Mouse (Mus musculus): Measurements from ENCODE around the gene Lman2. TPM values are rescaled to one million over a fixed set of nuclear protein-coding genes. Genes with fewer than 3 reads are reported as not detected.
A peak's percentile ranks its signal among the peaks of the same experiment; 100 is the strongest.

The Lman2 gene
- polyA plus RNA-seq, 1 experiment from 2014 or later = 97.1 TPM

DNA sequence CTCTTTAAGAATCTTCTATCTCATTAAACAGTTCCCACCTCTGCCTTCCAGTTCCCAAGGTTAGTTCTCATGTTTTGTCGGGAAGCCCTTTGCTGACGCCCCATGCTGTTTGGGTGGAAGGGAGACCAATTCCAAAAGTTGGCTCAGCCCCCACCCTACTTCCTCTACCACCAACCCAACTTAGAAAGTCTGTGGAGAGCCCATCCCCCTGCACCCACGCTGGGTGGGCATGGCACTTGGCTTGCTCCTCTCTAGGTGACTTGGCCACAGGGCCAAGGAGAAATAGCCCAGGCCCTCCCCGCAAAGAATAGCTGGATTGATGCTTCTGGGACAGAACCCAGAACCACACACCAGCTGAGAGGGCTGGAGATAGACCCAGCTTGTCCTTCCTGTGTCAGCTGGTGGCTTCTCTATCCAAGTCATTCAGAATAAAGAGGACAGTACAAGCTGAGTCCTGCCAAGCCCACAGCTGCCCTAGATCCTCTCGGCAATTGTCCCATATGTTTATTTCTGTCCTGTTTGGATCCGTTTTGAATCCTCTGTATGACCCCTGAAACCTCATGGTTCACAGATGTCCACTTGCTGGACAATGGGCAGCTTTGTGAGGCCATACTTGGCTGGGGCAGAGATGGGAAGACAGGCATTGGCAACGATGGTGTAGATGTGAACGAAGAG is 8.6 kb upstream of the Lman2 start:
- no peak for DNase-seq (ENCODE audit: low spot score)

DNA sequence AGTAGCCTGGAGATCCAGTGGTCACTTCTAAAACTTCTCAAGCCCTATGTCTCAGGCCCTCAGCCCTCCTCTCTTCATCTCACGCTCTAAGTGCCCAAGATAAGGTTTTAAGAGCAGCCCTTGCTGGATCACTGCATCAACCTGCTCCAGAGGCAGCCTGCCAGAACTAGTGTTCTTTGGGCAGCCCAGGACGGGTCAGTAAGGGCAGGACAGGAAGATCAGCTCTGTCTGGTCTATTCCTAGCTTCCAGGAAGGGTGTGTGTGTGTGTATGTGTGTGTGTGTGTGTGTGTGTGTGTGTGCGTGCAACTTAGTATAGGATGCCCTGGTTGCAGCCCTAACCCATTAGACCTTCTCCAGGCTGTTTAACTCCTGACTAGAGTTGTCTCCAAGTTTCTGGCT is 7.7 kb upstream of the Lman2 start:
- no peak for DNase-seq (ENCODE audit: low spot score)

DNA sequence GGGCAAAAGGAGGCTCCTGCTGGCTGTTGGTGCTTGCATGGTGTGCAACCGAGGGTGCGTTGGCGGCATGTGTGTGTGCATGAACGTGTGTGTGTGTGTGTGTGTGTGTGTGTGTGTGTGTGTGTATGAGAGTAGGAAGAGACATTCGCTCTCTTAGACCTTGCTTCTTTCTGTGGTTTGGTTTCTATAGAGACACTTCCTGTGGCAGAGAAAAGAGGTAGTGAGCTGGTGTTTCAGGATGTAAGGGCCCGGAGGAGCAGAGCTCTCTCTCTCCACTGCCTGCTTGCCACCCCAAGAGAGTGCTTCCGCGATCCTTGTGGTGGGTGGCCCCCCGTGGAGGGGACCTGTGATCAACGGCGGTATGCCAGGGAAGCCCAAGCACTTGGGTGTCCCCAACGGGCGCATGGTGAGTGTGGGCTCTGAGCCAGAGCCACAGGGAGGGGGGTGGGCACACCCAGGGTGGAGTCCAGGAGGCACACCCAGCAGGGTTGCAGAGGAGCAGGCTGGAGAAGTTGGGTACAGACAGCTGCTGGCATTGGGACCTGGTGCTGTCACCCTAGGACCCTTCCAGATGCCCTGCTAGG is 7.0 kb upstream of the Lman2 start, which contains the start of gene Rgs14:
TSS of gene Rgs14 (plus strand) at position 202 of the 584 bp plus-strand sequence.
- peak; percentile 91 for DNase-seq (ENCODE audit: low spot score)

DNA sequence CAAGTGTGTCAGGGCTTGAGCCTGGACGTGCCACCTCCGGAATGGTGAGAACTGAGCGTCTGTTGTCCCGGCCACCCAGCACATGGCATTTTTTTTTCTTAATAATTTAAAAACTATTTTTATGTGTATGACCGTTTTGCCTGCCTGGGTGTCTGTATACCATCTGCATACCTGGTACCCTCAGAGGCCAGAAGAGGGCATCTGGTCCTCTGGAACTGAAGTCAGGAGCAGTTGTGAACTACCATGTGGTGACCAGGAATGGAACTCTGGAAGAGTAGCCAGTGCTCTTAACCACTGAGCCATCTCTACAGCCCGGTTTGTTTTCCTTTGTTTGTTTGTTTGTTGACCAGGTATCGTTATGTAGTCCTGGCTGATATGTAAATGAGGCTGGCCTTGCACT is 5.8 kb upstream of the Lman2 start:
- DNase-seq (ENCODE audit: low spot score) = no peak

DNA sequence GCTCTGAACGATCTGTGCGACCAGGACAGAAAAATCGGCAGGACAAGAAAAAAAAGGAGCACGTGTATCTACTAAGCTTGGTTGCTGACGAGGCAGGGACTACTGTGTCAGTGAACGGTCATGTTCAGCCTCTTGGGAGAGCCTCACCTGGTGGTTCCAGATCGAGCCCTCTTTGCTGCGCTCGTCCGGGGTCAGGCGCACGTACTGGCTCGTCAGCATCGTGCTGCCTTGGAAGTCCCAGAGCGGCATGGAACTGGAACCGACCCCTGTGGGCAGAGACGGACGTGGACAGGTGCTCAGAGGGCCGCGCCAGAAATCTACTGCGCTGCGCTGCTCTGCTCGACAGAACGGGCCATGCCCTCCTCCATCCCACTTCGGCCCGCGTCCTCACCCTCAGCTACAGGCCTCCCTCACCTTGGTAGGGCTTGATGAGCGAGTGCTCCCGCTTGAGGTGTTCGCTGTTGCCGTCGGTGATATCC is 570 bp downstream of the Lman2 start:
- DNase-seq (ENCODE audit: low spot score) = peak; percentile 35

DNA sequence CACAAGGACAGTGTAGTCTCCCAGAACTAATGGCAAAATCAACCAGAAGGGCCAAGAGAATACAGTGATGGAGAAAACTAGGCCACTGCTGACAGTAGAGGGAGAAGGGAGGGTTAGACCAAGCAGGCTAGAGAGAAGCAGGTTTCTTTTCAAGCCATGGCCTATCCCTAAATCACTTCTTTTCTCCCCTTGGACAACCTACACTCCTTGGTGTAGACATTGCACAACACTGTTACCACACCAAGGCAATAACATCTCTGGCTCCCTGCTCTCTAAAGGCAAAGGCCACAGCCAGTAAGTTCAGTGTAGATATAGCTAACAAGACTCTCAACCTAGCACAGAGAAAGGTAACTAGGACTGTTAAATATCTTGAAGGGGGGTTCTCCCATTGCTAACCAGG is 1.4 kb downstream of the Lman2 start:
- no peak for DNase-seq (ENCODE audit: low spot score)

DNA sequence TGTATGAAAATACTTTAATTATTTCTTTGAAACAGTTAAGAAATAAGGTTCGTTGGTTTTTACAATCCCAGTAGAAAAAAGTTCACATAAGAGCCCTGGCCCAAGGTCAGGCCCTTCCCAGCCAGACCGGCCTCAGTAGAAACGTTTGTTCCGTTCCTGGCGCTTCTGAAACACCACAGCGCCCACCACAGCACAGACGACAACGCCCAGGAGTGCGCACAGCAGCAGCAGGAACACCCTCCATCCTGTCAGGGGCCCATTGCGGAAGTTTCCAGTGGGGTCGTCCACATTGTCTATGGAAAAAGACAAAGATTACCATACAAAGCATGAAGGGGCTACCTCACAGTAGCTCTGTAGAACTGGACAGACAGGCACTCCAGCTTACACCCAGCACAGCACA is 15.8 kb downstream of the Lman2 start:
- DNase-seq (ENCODE audit: low spot score) = no peak

DNA sequence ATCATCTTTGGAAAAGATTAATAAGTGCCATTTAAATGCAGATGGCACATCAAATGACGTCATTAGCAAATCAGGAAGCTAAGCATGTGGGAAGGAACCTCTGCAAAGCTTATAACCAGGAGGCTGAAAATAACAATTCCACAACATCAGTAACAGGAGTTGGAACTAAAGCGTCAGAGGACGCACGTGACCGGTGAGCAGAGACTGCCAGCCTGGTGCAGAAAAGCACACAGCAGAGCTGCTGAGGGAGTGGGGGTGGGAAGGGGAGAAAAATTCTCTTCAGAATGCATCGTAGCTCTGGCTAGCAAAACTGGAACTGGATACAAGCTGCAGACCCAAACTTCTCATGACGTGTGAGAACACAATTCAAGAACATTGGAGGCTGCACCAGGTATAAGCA is 18.3 kb downstream of the Lman2 start:
- no peak for DNase-seq (ENCODE audit: low spot score)

DNA sequence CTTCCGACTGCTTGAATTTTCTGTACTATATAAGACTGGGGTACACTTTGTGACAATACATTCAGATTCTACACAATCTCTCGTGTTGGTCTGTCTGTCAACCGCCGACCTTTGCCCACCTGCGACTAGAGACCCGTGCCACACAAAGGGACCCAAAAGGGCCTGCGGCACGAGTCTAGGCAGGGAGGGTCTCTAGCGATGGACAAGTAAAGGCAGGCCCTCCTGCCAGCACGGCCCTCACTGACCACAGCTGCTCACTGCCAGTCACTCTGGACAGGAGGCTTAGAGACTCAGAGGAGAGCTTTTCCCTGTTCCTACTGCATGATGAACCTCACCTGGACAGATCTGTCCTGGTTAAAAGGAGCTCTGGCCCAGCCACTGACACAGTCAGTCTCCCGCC is 20.1 kb downstream of the Lman2 start:
- no peak for DNase-seq (ENCODE audit: low spot score)

DNA sequence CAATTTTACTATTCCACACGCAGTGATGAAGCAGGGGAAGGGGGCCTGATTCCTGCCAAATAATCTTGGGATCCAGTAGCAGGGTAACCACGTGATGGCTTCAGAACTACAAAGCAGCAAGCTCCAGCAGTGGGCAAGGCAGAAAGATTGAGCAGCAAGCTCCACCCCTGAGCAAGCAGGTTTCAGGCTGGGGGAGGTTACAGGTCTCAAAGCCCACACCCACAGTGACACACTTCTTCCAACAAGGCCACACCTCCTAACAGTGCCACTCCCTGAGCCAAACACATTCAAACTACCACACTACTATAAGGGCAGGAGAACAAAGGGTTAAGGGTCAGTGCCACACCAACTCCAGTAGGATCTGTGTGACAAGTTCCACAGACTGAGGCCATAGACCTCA is 23.3 kb downstream of the Lman2 start:
- DNase-seq (ENCODE audit: low spot score) = no peak

DNA sequence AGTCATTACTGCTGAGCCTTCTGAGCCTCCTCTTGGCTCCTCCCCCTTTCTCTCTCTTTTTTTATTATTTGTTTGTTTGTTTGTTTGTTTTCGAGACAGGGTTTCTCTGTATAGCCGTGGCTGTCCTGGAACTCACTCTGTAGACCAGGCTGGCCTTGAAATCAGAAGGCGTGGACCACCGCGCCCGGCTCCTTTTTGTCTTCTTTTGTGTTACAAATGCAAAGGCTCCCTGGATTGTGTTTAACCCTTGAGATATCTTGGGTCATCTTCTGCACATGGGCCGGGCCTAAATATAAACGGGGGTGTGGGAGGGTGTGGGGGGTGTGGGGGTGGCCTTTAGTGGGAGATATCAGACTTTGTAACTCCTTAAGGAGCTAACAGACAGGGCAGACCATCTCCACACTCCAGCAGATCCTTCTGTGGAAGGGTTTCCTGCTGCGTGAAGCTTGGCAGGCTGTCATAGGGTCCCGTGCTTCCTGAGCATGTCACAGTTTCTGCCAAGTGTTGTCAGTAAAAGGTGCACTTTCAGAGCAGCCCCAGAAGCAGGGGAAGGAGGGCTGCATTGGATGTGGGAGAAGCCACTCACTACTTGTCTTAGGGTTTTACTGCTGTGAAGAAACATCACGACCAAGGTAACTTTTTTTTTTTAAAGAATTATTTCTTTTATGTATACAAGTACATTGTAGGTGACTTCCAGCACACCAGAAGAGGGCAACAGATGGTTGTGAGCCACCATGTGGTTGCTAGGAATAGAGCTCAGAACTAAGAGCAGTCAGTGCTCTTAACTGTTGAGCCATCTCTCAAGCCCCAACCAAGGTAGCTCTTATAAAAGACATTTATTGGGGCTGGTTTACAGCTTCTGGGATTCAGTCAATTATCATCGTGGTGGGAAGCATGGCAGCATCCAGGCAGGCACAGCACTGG is 24.2 kb downstream of the Lman2 start:
- no peak for DNase-seq (ENCODE audit: low spot score)

DNA sequence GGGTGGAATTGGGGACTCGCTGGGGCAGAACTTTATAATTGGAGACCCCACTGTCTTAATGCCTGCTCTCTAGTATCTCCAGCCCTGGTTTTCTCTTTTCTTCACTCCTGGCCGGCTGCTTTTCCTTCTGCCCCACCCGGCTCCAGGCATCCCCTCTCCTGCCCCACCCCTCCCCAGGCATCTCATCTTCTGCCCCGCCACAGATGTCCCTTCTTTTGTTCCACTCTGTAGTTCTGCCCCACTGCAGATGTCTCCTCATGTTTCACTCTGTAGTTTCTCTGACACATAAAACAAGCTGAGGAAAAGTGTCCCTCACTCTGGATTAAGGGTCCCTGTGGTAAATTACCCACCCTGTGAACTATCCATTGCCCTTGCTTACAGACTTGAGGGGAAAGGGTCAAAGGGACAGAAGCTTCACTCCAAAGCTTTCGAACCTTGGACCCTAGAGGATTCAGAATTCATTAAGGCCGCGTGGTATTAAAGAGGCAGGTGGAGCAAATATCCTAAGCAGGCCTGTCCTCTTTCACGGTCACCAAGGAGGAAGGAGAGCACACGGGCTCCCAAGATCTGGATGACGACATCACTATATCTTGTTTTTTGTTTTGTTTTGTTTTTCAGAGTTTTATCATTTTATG is 25.1 kb downstream of the Lman2 start:
- DNase-seq (ENCODE audit: low spot score) = no peak

DNA sequence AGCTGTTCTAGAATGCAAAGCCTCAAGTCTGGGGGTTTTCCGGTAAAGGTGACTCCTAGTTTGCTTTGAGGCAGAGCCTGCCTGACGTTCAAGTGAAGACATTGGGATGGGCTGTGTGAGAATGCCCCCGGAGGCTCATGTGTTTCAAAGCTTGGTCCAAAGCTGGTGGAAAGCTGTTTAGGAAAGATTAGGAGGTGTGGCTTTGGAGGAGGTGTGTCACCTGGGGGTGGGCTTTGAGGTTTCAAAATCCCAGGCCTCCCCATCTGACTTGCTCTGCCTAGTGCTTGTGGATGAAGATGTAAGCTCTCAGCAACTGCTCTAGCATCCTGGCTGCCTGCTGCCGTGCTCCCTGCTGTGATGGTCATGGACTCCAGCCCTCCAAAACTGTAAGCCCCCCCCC is 26.9 kb downstream of the Lman2 start:
- DNase-seq (ENCODE audit: low spot score) = no peak

DNA sequence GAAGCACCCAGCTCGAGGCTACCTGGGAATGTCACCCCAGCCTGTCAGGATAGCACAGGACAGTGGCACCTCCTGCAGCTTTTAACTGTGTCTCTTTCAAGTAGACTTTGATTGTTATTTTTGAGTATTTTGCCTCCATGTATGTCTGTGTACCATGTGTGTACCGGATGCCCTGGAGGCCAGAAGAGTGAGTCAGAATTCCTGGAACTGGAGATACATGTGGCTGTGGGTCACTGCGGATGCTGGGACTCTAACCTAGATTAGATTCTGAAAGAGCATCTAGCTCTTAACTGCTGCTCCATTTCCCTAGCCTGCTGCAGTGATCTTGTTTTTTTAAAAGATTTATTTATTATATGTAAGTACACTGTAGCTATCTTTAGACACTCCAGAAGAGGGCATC is 30.3 kb downstream of the Lman2 start:
- no peak for DNase-seq (ENCODE audit: low spot score)

DNA sequence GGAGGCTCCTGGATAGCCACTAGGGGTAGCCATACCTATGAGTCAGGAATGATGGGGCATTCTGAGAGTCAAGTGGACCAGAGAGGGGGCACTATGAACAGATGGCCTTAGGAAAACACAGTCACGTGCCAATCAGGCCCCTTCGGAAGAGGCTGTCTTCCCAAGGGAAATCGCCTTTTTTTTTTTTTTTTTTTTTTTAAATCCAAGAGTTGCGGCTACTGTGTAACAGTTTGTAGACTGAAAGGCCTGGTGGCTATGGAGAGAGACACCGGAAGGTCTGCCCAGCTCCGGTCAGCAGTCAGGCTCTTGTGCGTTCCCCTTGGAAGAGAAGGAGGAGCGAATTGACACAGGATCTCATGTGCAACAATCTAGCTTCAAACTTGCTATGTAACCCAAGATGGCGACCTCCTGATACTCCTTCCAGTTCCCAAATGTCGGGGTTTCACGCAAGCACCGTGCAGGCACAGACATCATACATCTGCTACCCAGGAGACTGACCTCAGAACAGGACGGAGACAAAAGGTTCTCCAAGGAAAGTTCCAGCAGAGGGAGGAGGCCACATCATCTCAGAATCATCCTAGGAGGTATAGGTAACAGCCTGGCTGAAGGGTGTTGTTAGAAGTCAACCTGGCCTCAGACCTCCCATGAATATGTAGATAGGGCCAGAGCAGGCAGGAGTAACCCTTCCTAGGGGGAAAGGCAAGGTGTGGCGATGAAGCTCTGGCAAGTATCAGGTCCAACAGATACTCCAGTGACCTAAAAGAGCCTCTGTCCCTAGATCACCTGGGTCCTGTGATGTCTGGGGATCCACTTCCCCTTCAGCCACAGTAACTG is 31.8 kb downstream of the Lman2 start:
- no peak for DNase-seq (ENCODE audit: low spot score)

DNA sequence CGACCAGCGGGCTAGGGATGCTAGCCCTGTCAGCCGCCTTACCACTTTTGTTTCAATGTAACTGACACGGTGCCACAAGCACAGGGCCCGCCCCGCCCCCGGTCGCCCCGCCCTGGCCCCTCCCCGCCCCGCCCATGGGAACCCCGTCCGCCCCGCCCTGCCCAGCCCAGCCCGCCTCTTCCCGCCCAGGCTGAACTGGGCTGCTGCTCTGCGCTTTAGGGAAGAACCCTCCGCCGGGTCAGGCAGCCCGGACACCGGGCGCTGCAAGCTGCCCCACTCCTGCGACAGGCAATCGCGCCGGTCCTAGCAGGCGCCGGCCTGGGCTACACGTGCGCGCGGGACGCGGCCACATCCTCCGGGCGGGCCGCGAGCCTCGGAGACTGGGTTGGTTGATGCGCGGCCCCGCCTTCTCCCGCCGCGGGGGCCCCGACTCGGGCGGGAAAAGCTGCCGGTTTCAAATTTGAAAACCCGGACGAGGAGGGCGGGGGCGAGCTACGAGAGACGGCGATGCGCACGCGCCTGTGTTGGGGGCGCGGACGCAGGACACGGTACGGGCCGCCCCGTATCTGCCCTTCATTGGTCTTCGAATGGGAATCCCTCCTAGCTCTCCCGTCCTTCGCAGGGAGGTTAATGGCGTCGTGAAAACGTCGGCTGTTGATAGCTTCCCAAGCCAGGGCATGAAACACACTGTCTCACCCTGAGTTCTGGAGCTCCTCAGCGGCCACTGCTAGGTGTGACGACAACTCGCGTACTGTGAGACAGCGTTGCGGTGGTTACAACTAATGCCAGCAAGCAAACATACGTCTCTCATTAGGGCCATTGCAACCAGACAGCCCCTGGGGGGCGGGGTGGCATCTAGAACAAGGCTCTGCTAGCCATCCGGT is 32.7 kb downstream of the Lman2 start, which contains the start of gene Mxd3:
TSS of gene Mxd3 (minus strand) at position 141 of the 884 bp plus-strand sequence.
- DNase-seq (ENCODE audit: low spot score) = peak; percentile 92

DNA sequence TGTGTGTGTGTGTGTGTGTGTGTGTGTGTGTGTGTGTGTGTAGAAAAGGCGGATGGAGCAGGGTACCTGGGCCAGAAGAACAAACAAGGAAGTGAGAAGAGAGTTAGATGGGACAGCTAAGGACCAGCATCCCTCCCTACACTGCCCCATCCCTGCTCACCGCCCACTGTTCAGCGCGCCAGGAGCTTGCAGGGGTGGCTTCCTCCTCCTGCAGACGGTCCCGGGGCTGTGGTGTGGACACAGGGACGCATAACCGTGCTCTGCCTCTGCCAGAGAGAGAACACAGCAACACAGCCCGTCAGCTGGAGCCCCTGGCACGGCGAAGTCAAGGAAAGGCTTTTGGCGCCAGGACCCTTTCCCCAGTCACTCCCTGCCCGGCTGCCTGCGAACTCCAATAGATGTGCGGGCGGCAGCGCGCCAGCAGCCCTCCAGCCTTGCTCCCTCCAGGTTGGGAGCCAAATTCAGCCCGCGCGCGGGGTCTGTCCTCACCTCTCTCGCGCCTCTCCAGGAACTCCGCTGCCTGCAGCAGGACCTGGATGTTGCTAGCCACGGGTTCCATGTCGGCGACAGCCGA is 33.4 kb downstream of the Lman2 start:
- DNase-seq (ENCODE audit: low spot score) = no peak

DNA sequence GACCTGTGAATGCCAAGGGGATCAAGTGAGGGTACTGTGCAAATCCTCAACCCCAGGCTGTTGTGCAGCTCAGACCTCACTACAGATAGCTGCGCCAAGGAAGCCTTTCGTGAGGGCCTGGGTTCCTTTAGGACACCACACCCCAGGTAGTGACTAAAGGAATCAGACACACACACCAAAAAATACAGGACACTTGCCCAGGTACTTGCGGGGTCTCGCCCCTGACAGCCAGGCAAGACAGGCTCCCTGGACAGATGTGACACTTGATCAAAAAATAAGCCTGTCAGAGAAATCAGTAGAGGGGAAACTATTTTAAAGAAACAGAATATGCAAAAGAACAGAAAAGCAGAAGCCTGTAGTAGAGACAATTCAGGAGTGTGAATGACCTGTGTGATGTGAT is 33.9 kb downstream of the Lman2 start:
- no peak for DNase-seq (ENCODE audit: low spot score)

DNA sequence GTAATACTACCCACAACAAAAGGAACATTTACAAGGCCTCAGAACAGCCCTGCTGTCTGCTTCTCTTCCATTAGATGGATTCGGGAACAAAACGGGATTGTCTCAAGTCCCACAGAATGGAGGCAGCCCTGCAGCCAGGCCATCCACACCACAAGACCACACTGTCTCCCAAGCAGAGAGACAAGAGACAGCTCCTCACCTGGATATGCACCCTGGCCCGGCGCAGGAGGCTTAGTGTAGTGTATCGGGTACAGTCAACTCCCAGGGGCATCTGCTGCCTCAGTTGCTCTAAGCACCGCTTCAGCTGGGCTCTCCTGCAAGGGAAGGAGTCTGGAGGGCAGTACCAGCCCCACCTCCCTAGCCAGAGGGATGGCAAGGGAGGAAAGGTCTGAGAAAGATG is 34.4 kb downstream of the Lman2 start:
- no peak for DNase-seq (ENCODE audit: low spot score)
